Mouse (Mus musculus) heart, adult 2 months (tissue): ENCODE results near the gene Flad1. TPM values are rescaled to one million over a fixed set of nuclear protein-coding genes. Genes with fewer than 3 reads are reported as not detected.

Source experiments
- DNase-seq, 2 experiments: peaks; one replicate each; pipeline ENCODE4 v3.0.0; 2021
- H3K27ac ChIP-seq: fragments of 200-600 bp; 2 replicates; pipeline ENCODE4 v1.8.1; 2022
- H3K27me3 ChIP-seq: fragments of 200-500 bp; 2 replicates; pipeline ENCODE4 v1.6.1; 2012; ENCODE audit warnings: mild to moderate bottlenecking, low read length, inconsistent platforms, mixed read lengths; ENCODE audit not compliant: control insufficient read depth, insufficient read depth
- H3K36me3 ChIP-seq: fragments of 200-500 bp; 2 replicates; pipeline ENCODE4 v1.6.1; 2012; ENCODE audit warnings: low read length, inconsistent platforms; ENCODE audit not compliant: control insufficient read depth, insufficient read depth
- H3K4me1 ChIP-seq: fragments of 200-500 bp; 2 replicates; pipeline ENCODE4 v1.6.1; 2011; ENCODE audit warnings: low read length; ENCODE audit not compliant: control insufficient read depth, insufficient read depth
- H3K4me3 ChIP-seq: fragments of 200-600 bp; 2 replicates; pipeline ENCODE4 v1.8.1; 2022
- H3K79me2 ChIP-seq: fragments of 200-500 bp; replicated peaks from 2 replicates; pipeline ENCODE4 v1.6.1; 2012; ENCODE audit warnings: mild to moderate bottlenecking, inconsistent platforms, low read length, moderate library complexity, mixed read lengths; ENCODE audit not compliant: control insufficient read depth, insufficient read depth
- H3K9ac ChIP-seq: fragments of 200-500 bp; 2 replicates; pipeline ENCODE4 v1.6.1; 2012; ENCODE audit warnings: low read depth, mild to moderate bottlenecking, control low read depth, inconsistent platforms, low read length, mixed read lengths
- CTCF ChIP-seq: fragments of 200-600 bp; IDR thresholded peaks from 2 replicates; pipeline ENCODE4 v1.8.1; 2022; ENCODE audit warnings: antibody characterized with exemption, mild to moderate bottlenecking, moderate library complexity
- EP300 ChIP-seq: fragments of 200-500 bp; IDR thresholded peaks from 2 replicates; pipeline ENCODE4 v1.6.1; 2011; ENCODE audit warnings: low read depth, low read length, control low read depth; ENCODE audit not compliant: insufficient read depth
- POLR2A ChIP-seq: fragments of 200-500 bp; IDR thresholded peaks from 2 replicates; pipeline ENCODE4 v1.6.1; 2011; ENCODE audit warnings: mild to moderate bottlenecking, low read depth, low read length, control low read depth; ENCODE audit not compliant: insufficient read depth
- WGBS: fragments of 180-500 bp; shearing (Covaris S2); methylation state at CpG from one replicate; pipeline ENCODE4 v1.1.7; 2018; 5-methylcytosine and 5-hydroxymethylcytosine counted together
- intact Hi-C: fragments of 180-260 bp; cut with DNase I; formaldehyde crosslinking; loops from one replicate; pipeline ENCODE4 v1.15.1; 2025
- polyA plus RNA-seq: library from polyadenylated mRNA; depleted of rRNA; stranded (reverse); fragments of >200 nt; gene quantifications from 2 replicates; pipeline ENCODE4 v1.2.3, GENCODE M21; 2012
- total RNA-seq, 2 experiments: library from RNA; stranded (reverse); gene quantifications; 2 replicates each; pipeline ENCODE4 v1.2.3; 2021

The Flad1 gene
- total and polyA plus RNA-seq, 3 experiments: 56.1 to 81.3 (median 59.7) TPM

GRCm38 (mm10) chr3:89396654-89397005, 15.0 kb downstream of the Flad1 start:
- under 1% methylated on average over 4 of the region's 4 CpGs for WGBS
- TF ChIP-seq CTCF: no peak
- TF ChIP-seq EP300: no peak
- Histone ChIP-seq H3K4me1 (no peaks in the 10 kb centered on the region; the same call in 1 of the 2 replicates), H3K9ac (peak overlapping the region; percentile 40; the same call in 1 of the 2 replicates), H3K36me3 (no peaks in the 10 kb centered on the region), H3K27me3 (no peaks in the 10 kb centered on the region), H3K79me2 (no peaks in the 10 kb centered on the region), H3K4me3 (peak overlapping the region; percentile 83), H3K27ac (peak overlapping the region; percentile 99)
- no peak for DNase-seq
- intact Hi-C loops: loop anchor here (2.0 to 5.0 kb wide), 2 partner anchors 62 to 91 kb away; no protein-coding TSS in a partner anchor

GRCm38 (mm10) chr3:89395806-89396653, 15.6 kb downstream of the Flad1 start:
- intact Hi-C loops: loop anchor here (1.0 to 5.0 kb wide), 4 partner anchors 13 to 91 kb away; partner anchors contain the start of gene Pygo2
- H3K79me2 ChIP-seq: no peaks in the 10 kb centered on the region
- peaks cover 2% of the 10 kb centered on the region for H3K4me1 ChIP-seq
- H3K27me3 ChIP-seq: no peaks in the 10 kb centered on the region
- peak; percentile 75 to 79 for DNase-seq
- TF ChIP-seq POLR2A (no peak), EP300 (0 out of 2 replicates have a peak, but pooled peaks have one; percentile 65), CTCF (peak; percentile 91)
- WGBS: 1% methylated on average over 38 of the region's 44 CpGs
- peak overlapping the region; percentile 83 for H3K4me3 ChIP-seq
- H3K27ac ChIP-seq: peak overlapping the region; percentile 99
- H3K36me3 ChIP-seq: no peaks in the 10 kb centered on the region
- peak overlapping the region; percentile 54 for H3K9ac ChIP-seq

- DNase-seq: peak in 1 of 2 experiments; percentile 44
- Histone ChIP-seq H3K4me3 (peak overlapping the region; percentile 83), H3K27ac (peak overlapping the region; percentile 99), H3K36me3 (no peaks in the 10 kb centered on the region), H3K4me1 (peaks cover 3% of the 10 kb centered on the region), H3K79me2 (no peaks in the 10 kb centered on the region), H3K27me3 (no peaks in the 10 kb centered on the region), H3K9ac (peak overlapping the region; percentile 54)
- intact Hi-C loops: loop anchor here (1.0 to 5.0 kb wide), 3 partner anchors 14 to 92 kb away; partner anchors contain the start of gene Pygo2
- WGBS: 10% methylated on average over 10 of the region's 10 CpGs
- TF ChIP-seq POLR2A (no peak), EP300 (no peak), CTCF (no peak)
Observed at GRCm38 (mm10) chr3:89395419-89395805, 16.3 kb downstream of the Flad1 start.

GRCm38 (mm10) chr3:89394894-89395256, 16.8 kb downstream of the Flad1 start:
- WGBS: under 1% methylated on average over 12 of the region's 12 CpGs
- TF ChIP-seq CTCF: no peak
- peak; percentile 85 for TF ChIP-seq POLR2A
- TF ChIP-seq EP300: 0 out of 2 replicates have a peak, but pooled peaks have one; percentile 48
- DNase-seq: peak in 1 of 2 experiments; percentile 89
- peaks cover 5% of the 10 kb centered on the region for H3K4me1 ChIP-seq
- H3K79me2 ChIP-seq: no peaks in the 10 kb centered on the region
- no peaks in the 10 kb centered on the region for H3K36me3 ChIP-seq
- H3K27ac ChIP-seq: peak overlapping the region; percentile 99
- H3K4me3 ChIP-seq: peak overlapping the region; percentile 83
- intact Hi-C loops: loop anchor here (1.0 to 5.0 kb wide), 3 partner anchors 14 to 92 kb away; partner anchors contain the start of gene Pygo2
- peak overlapping the region; percentile 82 for H3K9ac ChIP-seq
- no peaks in the 10 kb centered on the region for H3K27me3 ChIP-seq

GRCm38 (mm10) chr3:89394006-89394893, 17.4 kb downstream of the Flad1 start, which contains the start of gene Zbtb7b:
Gene Zbtb7b (minus strand): TSS chr3:89394776.
- TF ChIP-seq EP300: no peak; the same call in 1 of the 2 replicates
- peak; percentile 58 for TF ChIP-seq CTCF
- Histone ChIP-seq H3K4me1 (peaks cover 8% of the 10 kb centered on the region), H3K9ac (peak within 1 kb of the TSS; percentile 82), H3K4me3 (peak within 1 kb of the TSS; percentile 83), H3K27me3 (no peaks in the 10 kb centered on the region), H3K36me3 (no peaks in the 10 kb centered on the region), H3K27ac (peak within 1 kb of the TSS; percentile 99), H3K79me2 (no peaks in the 10 kb centered on the region)
- DNase-seq: peak; percentile 86 to 87
- intact Hi-C loops: no loop called here
- 2% methylated on average over 42 of the region's 42 CpGs for WGBS
